Mouse (Mus musculus): ENCODE results near the gene Olfr1380.

GRCm38 (mm10) chr11:49590213-49590612 lies 33.5 kb downstream of the Olfr1380 start:
- no peak for TF ChIP-seq CTCF (IDR thresholded peaks at IDR 0.05; ENCODE audit: extremely low read depth, insufficient read depth, low read length)
- TF ChIP-seq POLR2A (IDR thresholded peaks at IDR 0.05; ENCODE audit: extremely low read depth, insufficient read depth, low read length): no peak

All from cortical plate, adult 2 months (tissue).